Mouse (Mus musculus) inflammation-experienced regulatory T-cells, adult 16 weeks (primary cell): ENCODE results near the gene Tmem207. TPM values are rescaled to one million over a fixed set of nuclear protein-coding genes. Genes with fewer than 3 reads are reported as not detected.

Experiments used
- polyA plus RNA-seq: library from polyadenylated mRNA; unstranded; fragments of 100-300 nt; shearing (Covaris generic); gene quantifications from one replicate; pipeline ENCODE4 v1.2.1, GENCODE M21; 2017

The Tmem207 gene
- not detected for polyA plus RNA-seq

DNA sequence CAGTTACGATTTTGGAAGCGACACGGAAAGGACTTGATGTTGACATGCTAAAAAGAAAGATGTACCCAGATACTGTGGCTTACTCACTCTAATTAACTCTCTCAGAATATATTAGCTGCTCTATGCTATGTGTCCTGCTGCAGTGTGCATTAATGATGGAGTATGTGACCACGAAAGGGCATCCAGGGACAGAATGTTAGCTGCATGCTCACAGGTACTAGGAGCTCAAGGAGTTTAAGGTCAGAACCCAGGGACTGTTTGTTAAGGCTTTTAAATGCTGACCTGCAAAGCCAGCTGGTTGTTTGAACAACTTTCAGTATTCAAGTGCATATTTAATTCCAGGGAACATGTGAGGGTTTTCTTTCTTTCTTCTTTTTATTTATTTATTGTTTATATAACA lies at the start of gene Tmem207:
Tmem207 (minus strand) TSS at position 101 of the 400 bp plus-strand sequence.

GRCm38 (mm10) chr16:26462835-26463234 lies 63.7 kb downstream of the Tmem207 start, which contains the start of gene Cldn16:
Cldn16 (plus strand) TSS chr16:26463135.

Other genes starting within 250 kb of the Tmem207 start
- gene Cldn1, start 154.9 kb downstream of the Tmem207 start, polyA plus RNA-seq = not detected
- gene Cldn16, start 63.6 kb downstream of the Tmem207 start, polyA plus RNA-seq = not detected
- 19.0 TPM for gene Il1rap, start 54.9 kb upstream of the Tmem207 start, polyA plus RNA-seq